Mouse (Mus musculus) heart, adult 18-20 months (tissue): Measurements from ENCODE around the gene Taok1. TPM values are rescaled to one million over a fixed set of nuclear protein-coding genes. Genes with fewer than 3 reads are reported as not detected.
A peak's percentile ranks its signal among the peaks of the same experiment; 100 is the strongest.

ENCODE experiments used
- DNase-seq, 2 experiments: peaks; one replicate each; pipeline ENCODE4 v3.0.0; 2021 to 2022; ENCODE audit warnings: mixed read lengths in 1 of 2
- total RNA-seq, 2 experiments: library from RNA; stranded (reverse); gene quantifications; 2 replicates each; pipeline ENCODE4 v1.2.3; 2021

The Taok1 gene
- total RNA-seq, 2 experiments from 2014 or later: 53.3 to 54.0 TPM

GRCm38 (mm10) chr11:77492311-77492871 lies 115.2 kb downstream of the Taok1 start:
- DNase-seq: peak in 1 of 2 experiments; percentile 42

DNA sequence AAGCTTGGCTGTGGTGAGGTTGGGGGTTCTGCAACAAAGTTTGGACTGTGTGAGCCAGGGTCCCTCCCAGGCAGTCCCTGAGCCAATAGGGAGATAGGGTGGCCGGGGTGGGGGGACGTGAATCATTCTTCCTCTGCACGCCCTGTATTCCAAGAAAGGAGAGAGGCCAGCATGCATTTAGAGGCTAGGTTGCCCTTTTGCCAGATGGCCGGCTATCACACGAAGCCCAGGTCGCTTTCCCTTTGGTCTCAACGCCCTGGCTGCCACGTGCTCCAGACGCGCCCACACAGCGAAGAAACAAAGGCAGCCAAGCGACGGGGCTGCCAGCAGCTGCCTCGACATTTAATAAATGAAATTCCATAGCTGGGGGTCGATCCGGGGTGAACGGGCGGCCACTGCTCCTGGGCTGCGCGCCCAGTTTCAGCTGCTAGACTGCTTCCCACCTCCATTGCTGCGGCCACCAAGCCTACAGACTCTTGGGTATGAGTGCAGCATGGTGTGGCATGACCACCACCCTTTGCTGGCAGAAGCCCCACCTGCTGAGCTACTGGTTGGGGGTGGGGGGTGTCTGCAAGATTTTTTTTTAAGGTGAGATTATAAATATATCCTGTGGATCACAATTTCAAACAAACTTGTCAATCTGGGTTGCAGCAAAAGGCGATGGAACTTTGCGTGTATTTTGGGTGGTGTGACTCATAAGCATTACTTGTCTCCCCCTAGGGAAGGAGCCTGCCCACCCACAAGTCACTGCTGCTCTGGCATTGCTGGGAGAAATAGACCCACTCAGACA lies 115.9 kb downstream of the Taok1 start:
- peak; percentile 84 for DNase-seq

- DNase-seq: peak; percentile 90 to 96
Observed at GRCm38 (mm10) chr11:77491123-77491501, 116.5 kb downstream of the Taok1 start.

DNA sequence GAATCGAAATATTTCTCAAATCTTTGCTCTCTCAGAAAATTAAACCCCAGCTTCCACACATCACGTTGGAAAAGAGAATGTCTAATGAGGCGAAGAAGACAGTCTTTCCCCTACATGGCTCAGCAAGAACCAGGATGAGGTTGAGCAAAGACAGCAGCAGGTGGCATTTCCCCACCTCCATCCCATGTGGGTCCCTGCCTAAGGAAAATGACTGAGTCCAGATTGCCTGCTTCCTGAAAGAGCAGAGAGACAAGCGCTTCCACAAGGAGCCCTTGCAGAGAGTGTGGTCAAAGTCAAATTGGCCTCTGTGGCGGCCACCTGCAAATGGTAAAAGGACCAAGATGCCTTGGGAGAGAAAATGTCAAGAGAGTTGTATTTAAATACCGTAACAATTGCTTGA lies 117.2 kb downstream of the Taok1 start:
- no peak for DNase-seq

DNA sequence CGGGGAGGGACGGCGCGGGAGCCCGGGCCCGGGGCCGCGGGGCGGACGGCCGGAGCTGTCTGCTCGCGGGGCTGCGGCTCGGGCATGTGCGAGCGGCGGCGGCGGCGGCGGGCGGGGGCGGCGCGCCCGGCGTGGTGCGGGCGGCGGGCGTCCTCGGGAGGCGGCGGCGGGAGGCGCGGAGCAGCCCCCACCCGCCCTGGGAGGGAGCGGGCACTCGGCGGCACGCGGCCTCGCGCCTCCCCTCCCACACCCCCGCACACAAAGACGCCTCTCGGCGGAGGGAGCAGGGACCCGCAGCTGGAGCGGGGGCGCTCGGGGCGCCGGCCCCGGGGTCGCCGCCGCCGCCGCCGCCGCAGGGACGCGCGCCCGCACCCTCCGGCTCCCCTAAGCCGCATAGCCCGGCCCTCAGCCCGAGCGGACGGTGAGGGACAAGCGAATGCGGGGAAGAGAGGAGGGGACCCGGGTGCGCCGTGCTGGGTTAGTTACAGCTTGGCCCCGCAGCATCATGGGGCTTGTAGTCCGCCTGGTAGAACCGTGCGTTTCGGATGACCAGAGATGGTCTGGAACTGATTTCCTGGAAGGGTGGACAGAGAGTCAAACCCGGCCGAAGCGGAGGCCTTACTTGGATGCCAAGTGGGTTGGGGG lies 117.9 kb downstream of the Taok1 start, which contains the start of gene Ankrd13b:
TSS of gene Ankrd13b (minus strand) at position 88 of the 645 bp plus-strand sequence.
- peak; percentile 77 to 84 for DNase-seq

- peak in 1 of 2 experiments; percentile 16 for DNase-seq
Observed at GRCm38 (mm10) chr11:77488771-77489581, 118.6 kb downstream of the Taok1 start.

DNA sequence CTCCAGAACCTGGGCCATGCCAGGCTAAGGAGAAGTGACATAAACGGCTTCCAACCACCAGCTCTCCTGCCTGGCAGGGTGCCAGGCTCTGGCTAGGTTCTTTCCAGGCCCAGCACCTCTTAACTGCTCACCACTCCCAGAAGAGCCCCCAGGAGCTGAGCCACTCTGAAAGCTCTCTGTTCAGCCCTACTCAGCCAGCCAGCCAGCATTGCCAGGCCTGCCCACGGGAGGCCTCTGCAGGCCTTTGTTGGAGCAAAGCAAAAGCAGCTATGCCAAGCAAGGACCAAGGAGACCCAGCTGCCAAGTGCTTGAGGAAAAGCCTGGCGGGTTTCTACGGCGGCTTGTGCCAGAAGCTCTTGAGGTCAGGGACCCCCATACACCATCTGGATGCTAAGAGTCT lies 120.8 kb downstream of the Taok1 start:
- peak in 1 of 2 experiments; percentile 10 for DNase-seq

DNA sequence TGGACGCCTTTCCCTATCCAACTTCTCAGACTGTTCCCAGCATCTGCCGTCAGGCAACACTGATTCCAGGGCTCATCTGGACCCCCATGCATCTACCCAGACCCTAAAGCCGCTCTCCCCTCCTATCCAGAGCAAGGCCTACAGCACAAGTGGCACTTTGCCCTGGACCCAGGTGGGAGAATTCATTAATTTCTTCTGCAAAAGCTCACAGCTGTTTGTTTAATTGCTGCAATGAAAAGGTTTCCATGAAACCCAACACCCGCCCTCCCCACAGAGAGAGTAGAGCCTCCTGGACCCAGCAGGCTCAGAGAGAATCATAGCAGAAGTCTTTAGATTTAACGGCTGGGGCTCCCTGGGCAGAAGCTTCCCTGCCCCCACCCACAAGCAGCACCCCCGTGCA lies 122.4 kb downstream of the Taok1 start:
- DNase-seq: no peak

DNA sequence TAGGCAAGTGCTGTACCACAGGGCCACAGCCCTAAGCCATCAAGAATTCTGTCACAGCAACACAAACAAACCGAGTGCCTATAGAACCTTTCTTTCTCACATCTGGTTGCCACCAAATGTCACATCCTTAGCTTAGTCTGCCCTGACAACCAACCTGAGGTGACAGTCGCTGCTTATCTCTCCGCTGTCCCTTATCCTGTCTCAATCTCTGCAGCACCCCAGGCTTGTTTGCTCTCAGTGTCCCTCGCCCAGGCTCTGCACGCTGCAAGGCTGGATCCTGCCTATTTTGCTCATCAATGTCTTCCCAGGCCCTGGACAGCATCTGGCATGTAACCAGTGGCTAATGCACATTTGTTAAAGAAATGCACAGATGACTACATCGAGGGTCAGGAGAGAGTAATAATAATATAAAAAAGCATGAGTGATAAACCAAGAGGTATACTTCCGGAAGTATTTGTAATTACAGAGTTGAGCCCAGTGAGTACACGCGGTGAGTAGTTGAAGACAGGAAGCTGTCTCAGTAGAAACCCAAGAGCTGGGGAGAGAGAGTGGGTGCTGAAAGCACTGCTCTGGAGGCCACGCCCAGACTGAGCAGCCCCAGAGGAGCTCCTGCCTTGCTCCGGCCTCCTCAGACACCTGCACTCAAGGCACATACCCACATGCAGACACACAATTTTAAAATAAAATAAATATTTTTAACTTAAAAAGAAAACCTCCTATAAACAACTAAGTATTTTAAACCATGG lies 123.9 kb downstream of the Taok1 start:
- no peak for DNase-seq

GRCm38 (mm10) chr11:77483043-77483442 lies 124.6 kb downstream of the Taok1 start:
- DNase-seq: no peak

Other genes starting within 250 kb of the Taok1 start
- gene Coro6, start 145.4 kb downstream of the Taok1 start, total RNA-seq: 100 to 1,000 TPM; 207 to 208 TPM
- 10 to 100 TPM in 1 of 2 experiments, 1 to 10 TPM in 1; 9.2 to 11.2 TPM for gene Ankrd13b, start 118.1 kb downstream of the Taok1 start, total RNA-seq
- 10 to 100 TPM; 54.7 to 58.9 TPM for gene Git1, start 114.3 kb downstream of the Taok1 start, total RNA-seq
- 1 to 10 TPM; 2.7 to 4.5 TPM for gene Abhd15, start 92.7 kb downstream of the Taok1 start, total RNA-seq
- gene Trp53i13, start 91.8 kb downstream of the Taok1 start, total RNA-seq: 10 to 100 TPM in 1 of 2 experiments, 1 to 10 TPM in 1; 8.3 to 10.6 TPM
- gene Gm10392, start 88.6 kb downstream of the Taok1 start, total RNA-seq: not detected
- gene Nufip2, start 78.3 kb upstream of the Taok1 start, total RNA-seq: 10 to 100 TPM; 47.0 to 47.9 TPM
- gene Cryba1, start 117.5 kb upstream of the Taok1 start, total RNA-seq: not detected
- gene Myo18a, start 155.4 kb upstream of the Taok1 start, total RNA-seq: 100 to 1,000 TPM; 228 to 270 TPM
- gene Gm10277, start 179.9 kb upstream of the Taok1 start, total RNA-seq: not detected